Mouse (Mus musculus): ENCODE results near the gene Ache.

- TF ChIP-seq CTCF (IDR thresholded peaks at IDR 0.05; ENCODE audit: control insufficient read depth, insufficient read depth, low read length) (no peak), POLR2A (IDR thresholded peaks at IDR 0.05; ENCODE audit: borderline replicate concordance, control insufficient read depth, low read depth, low read length) (no peak)
Observed at GRCm38 (mm10) chr5:137306439-137307005, 19.2 kb downstream of the Ache start.
